Mouse (Mus musculus) embryo, embryonic 9.5 days (tissue): ENCODE data around the gene Rrp36.

Experiments
- DNase-seq: peaks from one replicate; pipeline ENCODE4 v3.0.0-alpha.2; 2017; ENCODE audit errors: extremely low spot score

Gene Rrp36

DNA sequence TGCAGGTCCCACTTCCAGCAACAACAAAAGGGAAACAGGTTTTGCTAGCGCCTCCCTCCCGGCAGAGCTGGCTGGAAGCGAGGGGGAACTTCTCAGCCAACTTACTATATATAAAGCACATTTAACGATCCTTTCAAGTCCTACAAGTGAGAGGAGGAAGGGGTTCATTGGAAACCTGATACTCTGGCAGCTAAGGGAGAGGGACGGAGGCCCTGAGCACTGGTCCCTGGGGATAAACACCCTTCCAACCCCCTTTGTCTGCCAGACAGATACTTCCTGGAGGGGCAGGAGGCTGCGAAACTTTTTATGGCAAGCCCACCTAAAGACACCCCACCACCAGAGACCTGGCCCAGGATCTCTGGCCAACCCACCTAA, 55.8 kb downstream of the Rrp36 start:
- peak; percentile 71 for DNase-seq

DNA sequence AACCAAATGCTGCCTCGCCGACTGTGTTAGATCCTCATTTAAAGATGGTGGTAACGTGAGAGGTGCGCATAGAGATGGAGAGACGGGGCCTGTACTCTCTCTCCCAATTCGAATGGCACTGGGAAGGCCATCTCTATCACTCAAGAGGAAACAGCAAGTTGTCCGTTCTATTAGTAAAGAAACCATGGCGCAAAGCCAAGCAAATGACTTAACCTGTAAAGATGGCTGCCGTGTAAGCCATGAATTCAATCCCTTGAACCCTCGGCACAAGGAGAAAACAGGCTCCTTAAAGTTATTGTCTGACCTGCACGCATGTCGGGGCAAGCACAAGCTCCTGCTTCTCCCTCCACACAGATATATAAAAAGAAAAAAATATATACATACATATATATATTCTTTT, 56.4 kb downstream of the Rrp36 start:
- DNase-seq: no peak
